Mouse (Mus musculus): ENCODE measurements at regions not wholly inside any gene's neighbourhood (a gene's known extent, or its start where the extent isn't known, plus 50 kb on each side); places are given as distances from the start of the nearest gene placed in this dataset.

DNA sequence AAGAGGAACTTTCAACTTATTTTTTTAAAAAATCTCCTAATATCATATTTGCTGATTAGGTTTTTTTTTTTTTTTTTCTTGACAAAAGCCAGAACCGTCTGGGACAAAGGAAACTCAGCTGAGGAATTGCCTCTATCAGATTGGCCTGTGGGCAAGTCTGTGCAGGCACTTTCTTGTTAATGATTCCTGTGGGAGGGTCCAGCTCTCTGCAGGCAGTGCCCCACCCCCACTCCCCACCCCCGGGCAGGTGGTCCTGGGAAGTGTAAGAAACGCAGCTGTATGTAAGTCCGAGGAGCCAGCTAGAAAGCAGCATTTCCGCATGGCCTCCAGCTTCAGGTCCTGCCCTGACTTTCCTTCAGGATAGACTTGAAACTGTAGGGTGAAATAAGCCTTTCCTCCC is 377.7 kb downstream of the Sox2 start:
- DNase-seq (ENCODE audit: low read depth, low spot score), result peak; percentile 30

DNA sequence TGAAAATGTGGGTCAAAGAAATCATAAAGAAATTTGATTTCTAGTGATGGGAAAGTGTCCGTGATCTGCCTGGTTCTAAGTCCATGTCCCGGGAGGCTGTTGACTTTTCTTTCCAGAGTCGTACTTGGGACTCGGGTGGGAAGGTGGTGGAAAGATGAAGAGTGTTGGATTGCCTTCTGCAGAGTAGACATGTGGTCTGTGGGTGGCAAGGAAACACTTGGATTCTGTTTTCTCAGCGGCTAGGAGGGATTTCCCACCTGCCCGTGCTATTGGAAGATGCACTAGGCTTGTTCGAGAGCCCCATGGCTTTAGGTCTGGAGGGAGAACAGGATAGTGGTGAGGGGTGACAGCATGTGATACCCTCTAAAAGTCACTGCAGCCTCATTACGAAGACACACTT is 379.7 kb downstream of the Sox2 start:
- no peak for DNase-seq (ENCODE audit: low read depth, low spot score)

DNA sequence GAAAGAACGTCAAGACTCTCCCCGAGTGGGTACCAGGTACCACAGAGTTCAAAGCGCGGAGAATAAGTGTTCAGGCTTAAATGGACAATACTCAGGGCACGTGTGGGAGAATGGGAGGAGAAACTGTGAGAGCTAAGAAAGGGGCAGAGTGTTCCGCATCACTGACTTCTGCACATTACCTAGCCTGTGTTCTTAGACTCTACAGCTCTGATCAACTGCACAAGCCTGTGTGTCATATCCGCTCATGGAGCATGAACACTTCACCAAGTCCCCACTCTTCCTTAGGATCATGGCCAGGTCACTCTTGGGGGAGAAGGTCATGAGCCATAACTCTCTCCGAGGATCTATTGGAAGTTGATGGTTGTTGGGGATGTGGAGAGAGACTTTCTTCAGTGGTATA is 383.4 kb downstream of the Sox2 start:
- no peak for DNase-seq (ENCODE audit: low read depth, low spot score)

DNA sequence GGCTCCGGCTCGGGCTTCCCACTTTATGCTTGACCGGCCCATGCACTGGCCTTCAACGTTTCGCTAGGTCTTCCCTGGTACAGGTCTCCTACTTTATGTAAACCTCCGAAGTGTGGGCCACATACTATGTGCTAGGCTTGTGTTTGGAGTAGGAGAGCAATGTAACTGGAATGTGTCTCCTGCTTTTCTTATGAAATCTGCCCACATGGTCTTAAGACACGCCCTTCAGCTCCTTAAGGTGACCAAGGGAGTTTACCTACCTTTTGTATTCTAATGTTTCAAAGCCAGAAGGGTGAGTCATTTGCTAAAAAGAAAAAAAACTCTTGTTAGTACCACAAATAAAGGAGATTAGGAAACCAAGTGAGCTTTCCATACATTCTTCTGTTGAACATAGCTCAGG is 385.0 kb downstream of the Sox2 start:
- no peak for DNase-seq (ENCODE audit: low read depth, low spot score)

DNA sequence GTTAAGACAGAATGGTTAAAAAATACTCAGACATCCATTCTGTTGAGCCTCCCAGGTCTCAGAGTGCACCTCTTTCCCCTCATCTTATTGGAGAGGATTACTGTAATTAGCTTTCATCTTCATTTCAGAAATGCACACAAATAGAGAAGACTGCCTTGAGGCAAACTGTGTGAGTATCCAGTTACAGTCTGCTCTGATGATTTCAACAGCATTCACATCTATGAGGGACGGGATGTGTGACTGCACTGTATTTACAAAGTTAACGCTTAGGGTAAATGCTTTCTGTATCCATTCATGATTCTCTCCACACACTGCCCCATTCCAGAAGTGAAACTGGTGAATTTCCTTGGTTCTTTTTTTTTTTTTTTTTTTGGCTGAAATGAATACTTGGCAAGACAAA is 393.5 kb downstream of the Sox2 start:
- no peak for DNase-seq (ENCODE audit: low read depth, low spot score)

DNA sequence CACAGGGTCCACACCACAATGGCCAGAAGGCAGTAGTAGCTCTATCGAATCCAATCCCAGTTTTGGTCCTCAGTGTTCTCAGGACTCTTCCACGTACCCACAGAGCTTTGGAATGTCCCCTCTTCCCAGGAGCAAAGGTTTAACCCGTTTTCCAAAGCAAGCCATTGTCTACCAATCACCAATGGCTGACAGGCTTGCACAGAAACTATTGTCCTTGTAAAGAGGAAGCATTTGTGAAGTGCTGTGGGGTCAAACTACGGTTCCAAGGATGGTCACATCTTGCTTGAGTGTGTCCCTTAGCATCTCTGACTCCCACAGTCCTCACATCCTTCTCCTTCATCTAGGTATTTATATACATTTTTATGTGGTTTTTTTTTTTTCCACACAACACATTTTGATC is 409.2 kb downstream of the Sox2 start:
- DNase-seq (ENCODE audit: low read depth, low spot score), result no peak

DNA sequence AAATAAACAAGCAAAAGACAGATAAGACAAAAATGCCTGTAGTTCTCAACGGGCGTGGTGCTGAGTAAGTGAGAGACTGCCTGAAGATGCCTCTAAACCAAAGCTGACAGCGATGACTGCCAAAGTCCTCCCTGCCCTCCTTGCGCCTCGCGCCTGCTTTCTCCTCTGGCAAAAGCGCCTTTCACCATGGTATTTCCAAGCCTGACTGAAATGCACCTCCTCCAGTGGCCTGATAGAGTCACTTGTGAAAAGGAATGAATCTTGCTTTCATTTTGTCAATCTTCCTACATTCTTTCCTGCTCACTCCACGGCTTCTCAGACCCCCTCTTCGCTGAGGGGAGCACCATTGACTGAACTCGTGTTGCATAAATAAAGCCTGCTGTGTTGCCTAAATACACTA is 409.8 kb downstream of the Sox2 start:
- no peak for DNase-seq (ENCODE audit: low read depth, low spot score)

DNA sequence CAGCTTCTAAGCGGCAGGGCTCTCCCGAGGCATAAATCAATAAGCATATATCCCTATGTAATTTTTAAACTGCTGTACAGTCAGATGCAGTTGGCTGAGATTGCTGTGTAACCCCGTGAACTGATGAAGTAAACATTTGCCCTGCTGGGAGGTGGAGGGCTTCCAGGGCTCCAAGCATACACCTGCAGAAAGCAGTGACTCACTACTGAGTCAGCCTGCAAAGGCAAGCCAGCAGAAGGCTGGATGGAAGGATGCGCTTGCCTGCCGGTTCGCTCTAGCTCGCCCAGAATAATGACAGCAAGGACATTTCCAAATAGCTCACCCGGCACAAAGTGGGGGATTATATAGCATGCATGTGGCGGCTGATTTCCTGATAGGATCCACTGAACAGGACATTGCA is 416.6 kb downstream of the Sox2 start:
- no peak for DNase-seq (ENCODE audit: low read depth, low spot score)

DNA sequence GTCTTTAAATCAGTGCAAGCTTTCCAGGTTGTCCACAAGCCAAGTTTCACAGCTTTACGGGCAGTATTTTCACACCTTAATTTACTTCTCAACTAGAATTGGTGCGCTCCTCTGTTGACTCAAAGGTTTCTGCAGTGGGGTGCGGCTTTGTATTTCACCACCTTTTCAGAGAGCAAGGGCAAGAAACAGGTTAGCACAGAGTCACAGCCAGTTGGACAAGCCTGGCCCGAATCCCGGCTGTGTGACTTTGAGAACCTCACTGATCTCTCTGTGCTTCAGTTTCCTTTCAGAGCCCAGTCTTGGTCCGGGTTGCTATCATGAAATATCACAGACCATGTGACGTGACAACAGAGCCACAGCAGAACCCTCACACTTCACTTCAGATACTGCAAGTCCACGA is 418.4 kb downstream of the Sox2 start:
- DNase-seq (ENCODE audit: low read depth, low spot score), result no peak

DNA sequence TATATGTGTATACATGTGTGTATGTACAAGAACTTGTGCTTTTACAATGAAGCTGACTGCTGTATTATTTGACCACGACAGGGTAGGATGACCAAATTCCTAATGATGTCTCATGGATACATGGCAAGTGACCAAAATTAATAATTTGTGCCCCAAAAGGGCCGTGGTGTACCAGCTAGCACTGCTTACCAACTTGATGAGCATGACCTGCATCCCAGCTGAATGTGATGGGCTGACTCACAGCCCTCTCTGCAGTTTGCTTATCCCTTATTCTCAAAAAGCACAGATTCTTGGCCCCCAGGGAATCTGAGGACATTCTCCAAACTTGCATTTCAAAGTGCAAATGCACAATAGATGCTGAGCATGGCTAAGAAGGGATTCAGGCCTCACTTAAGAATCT is 420.8 kb downstream of the Sox2 start:
- DNase-seq (ENCODE audit: low read depth, low spot score), result no peak

DNA sequence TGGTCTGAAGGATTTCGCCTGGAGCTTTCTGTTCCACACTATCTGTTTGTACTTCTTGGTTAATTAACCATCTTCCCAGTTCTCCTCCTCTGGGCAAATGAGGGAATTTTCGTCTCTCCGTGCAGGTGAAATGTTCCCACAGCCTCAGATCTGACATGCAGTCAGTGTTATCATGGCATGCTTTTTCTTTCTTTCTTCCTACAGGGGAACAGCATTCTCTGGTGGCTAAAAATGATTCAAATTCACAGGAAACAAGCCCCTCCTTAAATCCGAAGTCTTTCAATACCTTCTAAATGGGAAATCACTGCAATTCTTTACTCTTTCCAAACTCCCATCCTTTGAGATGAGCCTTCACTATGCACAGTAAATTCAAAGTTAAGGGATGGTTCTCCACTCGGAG is 429.7 kb downstream of the Sox2 start:
- DNase-seq (ENCODE audit: low read depth, low spot score), result no peak

DNA sequence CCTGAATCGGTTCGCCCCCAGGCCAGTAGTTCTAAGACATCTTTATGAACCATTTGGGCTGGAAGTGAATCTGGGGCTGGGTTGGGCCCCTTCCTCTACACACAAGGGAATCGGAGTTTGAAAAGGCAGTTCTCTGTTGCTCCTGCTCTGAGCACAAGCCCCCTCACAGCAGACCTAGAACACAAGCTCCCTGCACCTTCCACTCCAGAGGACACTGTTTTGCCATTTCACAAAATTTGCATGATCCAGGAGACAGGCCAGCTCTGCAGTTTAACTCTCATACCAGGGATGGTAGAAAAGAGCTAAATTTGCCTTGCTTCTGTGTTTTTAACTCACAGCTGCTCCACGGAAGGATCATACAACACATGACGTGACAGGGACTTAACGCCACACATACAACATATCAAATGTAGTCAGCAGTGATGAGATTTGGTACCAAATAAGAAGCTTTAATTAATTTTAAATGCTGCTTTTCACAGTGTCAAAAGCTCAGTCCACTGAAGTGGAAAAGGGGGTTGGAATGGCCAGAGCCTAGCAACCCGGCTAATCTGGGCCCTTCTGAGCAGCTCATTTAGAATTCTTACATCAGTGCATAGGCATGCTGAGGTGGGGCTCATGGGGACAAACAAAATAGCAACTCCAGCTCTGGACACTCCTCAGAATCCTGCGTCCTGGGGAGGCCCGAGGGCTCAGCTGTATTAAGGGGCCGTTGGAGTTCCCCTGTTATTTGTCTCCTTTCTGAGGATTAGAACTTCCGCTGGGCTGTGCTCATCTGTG is 434.1 kb downstream of the Sox2 start:
- DNase-seq (ENCODE audit: low read depth, low spot score), result peak; percentile 73

DNA sequence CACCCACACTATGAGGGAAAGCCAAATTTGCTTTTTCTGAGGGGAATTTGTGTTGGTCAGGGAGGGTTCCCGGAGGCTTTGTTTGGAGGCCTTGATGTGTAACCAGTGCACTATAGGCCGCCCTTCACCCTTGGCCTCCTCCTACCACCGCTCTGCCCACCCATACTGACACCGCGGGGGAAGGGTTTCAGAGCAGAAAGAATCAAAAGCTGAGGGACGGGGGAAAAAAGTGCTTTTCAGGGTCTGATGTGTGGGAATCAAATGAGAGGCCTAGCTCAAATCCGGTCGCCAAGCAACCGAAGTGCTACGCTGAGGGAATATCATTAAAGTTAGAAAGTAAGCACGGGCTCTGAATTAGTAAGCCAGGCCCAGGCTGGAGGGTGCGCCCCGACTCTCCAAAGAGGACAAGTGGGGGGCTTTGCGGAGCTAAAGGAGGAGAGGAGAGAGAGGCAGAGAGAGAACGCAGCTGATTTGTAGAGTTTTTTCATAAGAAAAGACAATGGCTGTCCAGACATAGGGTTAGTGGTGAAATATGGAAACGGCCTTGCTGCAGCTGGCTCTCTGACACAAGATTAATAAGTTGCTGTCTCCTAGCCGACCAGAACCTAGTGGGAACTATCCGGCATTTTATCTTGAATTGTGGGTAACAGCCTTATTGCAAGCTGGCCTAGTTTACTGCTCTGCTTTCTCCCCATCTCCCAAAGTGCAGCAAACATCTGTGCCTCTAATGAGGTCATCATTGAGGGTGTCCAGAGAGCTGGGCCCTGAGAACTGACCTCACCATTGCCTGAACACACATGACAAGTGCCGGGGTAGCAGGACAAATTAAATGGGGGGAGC is 438.3 kb downstream of the Sox2 start:
- peak; percentile 82 for DNase-seq (ENCODE audit: low read depth, low spot score)

DNA sequence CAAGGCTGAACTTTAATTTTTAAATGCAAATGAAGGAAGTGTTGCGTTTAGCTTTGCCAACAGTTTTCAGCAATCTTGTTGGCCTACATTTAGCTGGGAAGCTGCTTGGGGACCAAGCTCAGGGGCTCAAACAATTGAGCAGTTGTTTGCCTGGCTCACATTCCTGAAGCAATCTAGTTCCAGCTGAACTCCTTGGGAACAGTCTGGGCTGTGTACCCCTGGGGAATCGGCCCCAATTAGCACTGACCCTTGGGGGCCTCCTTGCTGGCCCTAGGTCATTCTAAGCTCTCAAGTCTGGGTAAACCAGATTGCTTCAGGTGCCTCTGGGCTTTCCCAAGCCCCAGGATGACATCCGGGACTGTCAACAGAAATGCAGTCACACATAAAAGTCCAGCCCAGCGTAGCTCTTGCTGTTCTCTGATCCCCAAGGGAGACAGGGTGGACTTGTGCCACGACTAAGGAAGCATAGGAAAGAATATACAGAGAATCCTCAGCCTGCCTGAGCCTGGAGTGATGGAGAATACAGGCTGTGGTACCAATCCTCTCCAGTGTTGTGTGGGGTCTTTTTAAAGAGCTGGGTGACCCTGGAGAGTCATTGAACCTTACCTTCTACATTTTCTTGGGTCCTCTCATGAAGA is 440.4 kb downstream of the Sox2 start:
- DNase-seq (ENCODE audit: low read depth, low spot score), result peak; percentile 58

DNA sequence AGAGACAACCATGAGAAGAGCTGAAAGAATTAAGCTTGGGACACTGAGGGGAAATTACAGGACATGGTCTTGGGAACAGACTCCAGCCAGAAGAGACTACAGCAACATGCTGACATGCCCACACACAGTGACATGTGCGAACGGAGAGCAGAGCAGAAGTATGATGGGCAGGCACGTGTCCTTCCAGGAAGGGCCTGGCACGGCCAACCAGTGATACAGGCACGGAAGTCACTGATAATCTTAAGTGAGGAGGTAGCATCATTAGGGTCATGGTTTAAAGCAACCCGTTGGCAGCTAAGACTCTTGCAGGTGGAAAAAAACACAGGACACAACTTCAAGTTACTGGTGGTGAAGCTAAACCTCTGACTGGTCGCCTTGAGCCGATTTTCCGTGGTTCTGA is 442.8 kb downstream of the Sox2 start:
- DNase-seq (ENCODE audit: low read depth, low spot score), result no peak

DNA sequence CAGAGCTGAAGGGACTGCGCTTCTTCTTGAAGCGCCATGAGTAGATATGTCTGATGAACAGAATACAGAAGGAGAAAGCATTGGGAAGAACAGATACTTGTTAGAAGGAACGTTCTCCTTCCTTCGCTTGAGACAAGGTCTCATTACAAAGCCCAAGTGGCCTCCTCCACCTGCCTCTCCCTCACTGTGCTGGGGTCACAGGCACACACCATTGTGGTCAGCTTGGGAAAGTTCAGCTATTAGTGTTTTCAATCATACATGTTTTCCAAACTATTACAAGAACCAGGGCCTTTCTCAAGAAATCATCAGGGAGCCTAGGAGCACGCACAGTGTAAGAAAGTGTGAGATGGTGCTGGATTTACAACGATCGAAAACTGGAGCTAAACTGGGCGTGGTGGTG is 445.0 kb downstream of the Sox2 start:
- no peak for DNase-seq (ENCODE audit: low read depth, low spot score)

DNA sequence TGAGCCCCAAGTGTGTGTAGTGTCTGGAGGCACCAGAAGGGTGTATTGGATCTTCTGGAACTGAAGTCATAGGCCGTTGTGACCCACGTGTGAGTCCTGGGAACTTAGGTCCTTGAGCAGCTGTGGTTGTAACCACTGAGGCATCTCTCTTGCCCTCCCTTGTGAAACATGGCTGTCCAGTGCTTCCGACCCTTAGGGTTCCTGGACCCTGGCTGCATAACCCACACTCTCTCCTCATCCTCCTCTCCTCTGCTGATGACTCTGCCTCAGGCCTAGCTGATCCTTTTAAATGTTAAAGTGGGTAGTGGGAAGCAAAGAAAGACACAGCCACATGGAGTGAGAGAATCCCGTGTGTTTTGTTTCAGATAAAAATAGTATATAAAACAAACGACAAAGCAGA is 446.2 kb downstream of the Sox2 start:
- DNase-seq (ENCODE audit: low read depth, low spot score), result no peak

DNA sequence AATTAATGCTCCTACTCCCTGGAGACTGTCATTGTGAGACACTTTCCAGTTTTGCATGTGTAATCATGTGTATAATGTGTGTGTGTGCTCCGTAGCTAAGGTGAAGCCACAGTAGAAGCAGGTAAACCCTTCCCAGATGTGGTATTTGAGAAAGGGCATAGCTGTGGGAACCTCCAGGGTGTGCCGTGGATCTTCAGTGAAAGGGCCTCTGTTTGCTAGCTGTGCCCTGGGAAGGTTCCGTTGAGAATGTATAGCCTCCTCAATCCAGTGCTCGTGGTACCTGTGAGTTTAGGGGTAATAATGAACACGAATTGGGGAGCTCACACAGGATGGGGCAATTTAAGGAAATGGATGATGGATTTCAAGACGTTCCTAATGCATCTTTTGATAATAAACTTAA is 447.6 kb downstream of the Sox2 start:
- no peak for DNase-seq (ENCODE audit: low read depth, low spot score)

DNA sequence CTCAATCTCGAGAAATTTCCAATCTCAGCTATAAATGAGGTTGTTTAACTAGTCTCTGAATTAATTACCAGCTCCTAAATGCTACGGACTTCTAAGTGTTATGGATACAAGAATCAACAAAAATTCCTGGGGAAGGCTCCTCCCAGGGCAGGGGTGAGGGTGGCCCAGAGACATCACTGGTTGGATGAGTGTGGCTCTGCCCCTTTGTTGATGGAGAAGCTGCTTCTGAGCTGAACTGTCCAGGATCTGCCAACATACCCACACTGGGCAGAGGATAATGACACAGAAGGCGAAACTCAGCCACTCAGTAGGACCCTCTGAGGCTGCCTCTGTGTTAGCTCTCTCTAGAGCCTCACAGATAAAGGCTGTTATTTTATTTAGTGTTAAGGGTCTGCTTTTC is 449.0 kb downstream of the Sox2 start:
- DNase-seq (ENCODE audit: low read depth, low spot score), result no peak

DNA sequence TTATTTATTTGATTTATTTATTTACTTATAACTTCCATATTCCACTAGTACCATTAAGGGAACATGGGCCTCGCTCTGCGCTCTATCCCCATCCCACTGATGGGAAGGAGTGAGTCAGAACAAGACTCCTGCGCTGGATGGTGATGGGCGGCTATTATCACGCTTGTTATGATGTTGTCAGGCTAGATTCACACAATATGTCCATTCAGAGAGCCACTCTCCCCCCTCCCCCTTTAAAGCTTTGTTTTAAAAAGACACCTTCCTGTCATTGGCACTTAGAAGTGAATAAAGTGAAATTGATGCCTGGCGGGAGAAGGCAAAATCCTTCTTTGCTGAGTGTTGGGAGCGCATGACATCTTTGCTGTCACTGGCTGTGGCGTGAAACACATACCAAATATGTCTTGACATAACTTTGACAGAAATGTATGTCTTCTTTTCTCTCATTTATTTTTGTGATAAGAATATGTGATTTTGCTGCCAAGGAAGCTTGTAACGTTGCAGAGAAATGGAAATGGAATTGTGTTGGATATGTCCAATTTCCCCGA is 449.7 kb downstream of the Sox2 start:
- no peak for DNase-seq (ENCODE audit: low read depth, low spot score)

DNA sequence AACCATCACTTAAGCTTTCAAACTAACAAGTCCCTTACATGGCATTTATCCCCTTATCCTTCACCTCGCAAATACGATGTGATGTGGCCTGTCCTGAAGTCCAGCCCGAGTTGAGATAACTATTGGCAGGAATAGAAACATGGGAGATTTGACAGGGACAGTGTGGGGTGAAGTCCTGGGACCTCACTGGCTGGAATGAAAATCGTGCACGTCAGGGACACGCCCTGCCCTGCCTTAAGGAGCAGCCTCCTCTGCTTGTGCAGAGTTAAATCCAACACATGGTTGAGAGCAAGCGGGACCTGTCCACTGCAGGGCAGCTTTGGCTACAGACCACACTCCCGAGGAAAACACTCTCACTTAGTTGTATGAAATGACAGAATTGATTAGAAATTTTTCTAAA is 451.1 kb downstream of the Sox2 start:
- no peak for DNase-seq (ENCODE audit: low read depth, low spot score)

DNA sequence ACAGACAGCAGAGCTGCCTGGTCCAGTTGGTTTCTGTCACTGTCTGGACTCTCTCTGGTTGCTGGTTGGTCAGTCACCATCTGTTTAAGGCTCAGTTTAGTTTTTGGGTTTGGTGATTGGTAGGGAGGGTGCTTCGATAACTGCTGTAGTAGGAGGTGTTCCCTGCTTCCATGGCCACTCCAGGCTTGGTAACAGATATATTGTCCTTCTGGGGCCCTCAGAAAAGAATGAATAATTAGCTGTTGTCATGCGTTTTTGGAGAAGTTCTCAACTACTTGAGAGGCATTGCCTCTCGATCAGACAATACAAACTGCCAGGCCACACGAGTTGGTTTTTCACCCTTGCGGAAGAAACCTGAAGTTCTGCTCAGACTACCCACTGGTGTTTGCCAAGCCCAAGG is 451.7 kb downstream of the Sox2 start:
- no peak for DNase-seq (ENCODE audit: low read depth, low spot score)
